Mouse (Mus musculus): ENCODE data around the gene Gm9857.

DNA sequence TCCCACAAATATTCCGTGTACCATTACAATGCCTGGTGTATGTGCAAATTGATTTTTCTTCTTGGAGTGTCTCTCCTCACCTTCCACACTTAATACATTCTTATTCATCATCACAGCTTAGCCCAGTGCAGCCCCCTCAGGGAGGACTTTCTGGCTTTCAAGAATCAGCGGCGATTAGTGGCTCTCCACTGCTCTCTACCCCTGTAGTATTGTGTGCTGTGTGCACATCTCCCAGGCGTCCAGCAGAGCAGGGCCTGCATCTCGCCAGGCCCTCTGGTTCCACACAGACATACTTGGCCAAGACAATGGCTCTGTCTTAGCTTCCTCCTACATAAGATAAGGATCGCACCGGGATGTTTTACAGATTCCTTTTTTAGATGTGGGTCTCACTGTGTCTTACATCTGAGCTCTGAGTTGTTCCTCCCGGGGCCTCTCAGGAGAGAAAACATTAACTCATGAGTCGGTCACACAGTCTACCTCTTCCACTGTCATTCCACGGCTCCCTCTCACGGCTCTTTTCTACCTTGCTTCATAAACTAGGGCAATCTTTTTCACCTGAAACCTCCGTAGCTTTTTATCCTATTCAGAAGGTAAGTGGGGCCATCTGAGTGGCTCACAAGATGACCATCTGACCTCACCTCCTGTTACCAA is 46.9 kb upstream of the Gm9857 start:
- TF ChIP-seq CTCF (conservative IDR thresholded peaks at IDR 0.05; ENCODE audit: low read length): no peak
- TF ChIP-seq POU5F1 (IDR thresholded peaks at IDR 0.05; ENCODE audit: borderline replicate concordance, low read length): no peak
- no peak for TF ChIP-seq NANOG (IDR thresholded peaks at IDR 0.05; ENCODE audit: borderline replicate concordance, low read length)
